Mouse (Mus musculus): Measurements from ENCODE around the gene Ripor3.

Ripor3 gene

GRCm38 (mm10) chr2:167987640-167988039 lies 22.8 kb downstream of the Ripor3 start:
- WGBS = 82% methylated on average over 12 of the region's 12 CpGs

- 26% methylated on average over 7 of the region's 7 CpGs for WGBS
Observed at GRCm38 (mm10) chr2:167986762-167987161, 23.7 kb downstream of the Ripor3 start.

GRCm38 (mm10) chr2:167984946-167985345 lies 25.5 kb downstream of the Ripor3 start:
- 58% methylated on average over 3 of the region's 3 CpGs for WGBS

GRCm38 (mm10) chr2:167984371-167984770 lies 26.0 kb downstream of the Ripor3 start:
- 81% methylated on average over 5 of the region's 5 CpGs for WGBS

DNA sequence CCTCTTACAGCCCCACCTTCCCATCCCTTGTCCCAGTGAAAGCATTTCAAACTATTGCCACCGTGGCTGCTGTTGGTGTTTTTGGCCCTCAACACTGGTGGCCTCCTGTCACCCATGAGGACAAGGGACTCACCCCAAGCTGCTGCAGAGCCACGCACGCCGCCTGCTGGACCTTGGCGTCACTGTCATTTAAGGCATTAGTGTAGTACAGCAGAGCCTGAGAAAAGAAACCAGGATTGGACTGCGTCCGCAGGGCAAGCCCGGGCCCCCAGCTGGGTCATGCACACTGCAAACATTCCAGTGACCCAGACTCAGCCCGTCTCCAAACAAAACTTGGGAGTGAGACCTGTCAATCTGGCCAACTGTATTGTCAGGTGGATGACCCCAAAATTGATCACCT lies 27.8 kb downstream of the Ripor3 start:
- 72% methylated on average over 9 of the region's 9 CpGs for whole genome bisulfite sequencing

DNA sequence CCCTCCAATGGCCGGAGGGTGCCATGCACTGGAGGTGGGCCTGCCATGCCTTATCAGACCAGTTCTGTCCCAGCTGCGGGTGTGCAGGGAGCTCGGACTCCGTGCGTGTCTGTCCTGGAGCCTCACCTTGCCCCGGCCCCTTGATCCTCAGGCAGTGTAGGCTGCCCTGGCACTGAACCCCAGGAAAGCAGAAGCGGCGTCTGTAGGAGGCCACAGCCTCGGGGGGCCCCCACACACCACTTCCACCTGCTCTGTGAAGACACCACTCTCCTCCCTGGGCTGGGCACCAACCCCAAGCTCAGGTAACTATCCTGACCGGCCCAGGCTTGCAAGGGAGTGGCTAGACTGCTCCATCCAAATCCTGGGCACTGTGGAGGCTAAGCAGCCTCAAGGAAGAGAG lies 30.0 kb downstream of the Ripor3 start:
- 83% methylated on average over 10 of the region's 10 CpGs for WGBS

DNA sequence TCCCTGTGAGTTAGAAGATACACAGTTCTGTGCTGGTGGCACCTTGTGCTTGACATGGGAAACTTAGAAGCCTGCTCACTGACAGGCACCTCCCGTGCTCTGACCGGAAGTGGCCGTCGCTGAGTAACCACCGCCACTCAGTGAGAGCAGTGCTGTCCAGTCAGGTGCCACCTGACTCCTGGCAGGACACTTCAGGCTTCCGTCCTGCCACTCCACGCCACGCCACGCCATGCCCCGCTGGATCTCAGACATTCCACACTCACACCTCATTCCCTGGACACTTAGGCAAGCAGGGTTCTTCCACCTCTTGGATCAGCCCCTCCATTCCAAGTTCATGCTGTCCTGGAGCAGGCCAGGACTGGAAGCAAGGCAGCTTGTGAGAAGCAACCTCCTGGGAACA lies 32.1 kb downstream of the Ripor3 start:
- 91% methylated on average over 10 of the region's 10 CpGs for WGBS

GRCm38 (mm10) chr2:167975746-167976145 lies 34.7 kb downstream of the Ripor3 start:
- WGBS = 76% methylated on average over 12 of the region's 12 CpGs

- WGBS = 21% methylated on average over 1 of the region's 1 CpGs
Observed at GRCm38 (mm10) chr2:167972809-167973208, 37.6 kb downstream of the Ripor3 start.

DNA sequence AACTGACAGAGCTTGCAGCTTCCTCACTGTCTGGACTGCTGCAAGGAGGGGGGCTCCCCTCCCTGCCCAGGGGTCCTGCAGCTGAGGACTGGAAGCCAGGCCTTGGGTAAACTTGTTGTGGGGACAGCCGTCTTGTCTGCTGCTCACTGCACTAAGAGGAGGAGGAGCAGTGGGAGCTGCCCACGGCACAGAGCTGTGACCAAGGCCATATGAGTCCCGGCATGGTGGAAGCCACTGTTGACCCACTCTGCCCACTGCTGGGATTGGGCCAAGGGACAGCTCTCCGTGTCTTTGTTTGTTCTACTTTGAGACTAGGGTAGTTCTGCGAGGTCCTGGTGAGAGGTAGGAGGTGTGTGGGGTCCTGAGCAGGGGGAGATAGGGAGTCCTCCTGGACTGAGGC lies 38.3 kb downstream of the Ripor3 start:
- WGBS = 58% methylated on average over 5 of the region's 5 CpGs

GRCm38 (mm10) chr2:167969851-167970541 lies 40.4 kb downstream of the Ripor3 start:
- WGBS = 56% methylated on average over 10 of the region's 10 CpGs

DNA sequence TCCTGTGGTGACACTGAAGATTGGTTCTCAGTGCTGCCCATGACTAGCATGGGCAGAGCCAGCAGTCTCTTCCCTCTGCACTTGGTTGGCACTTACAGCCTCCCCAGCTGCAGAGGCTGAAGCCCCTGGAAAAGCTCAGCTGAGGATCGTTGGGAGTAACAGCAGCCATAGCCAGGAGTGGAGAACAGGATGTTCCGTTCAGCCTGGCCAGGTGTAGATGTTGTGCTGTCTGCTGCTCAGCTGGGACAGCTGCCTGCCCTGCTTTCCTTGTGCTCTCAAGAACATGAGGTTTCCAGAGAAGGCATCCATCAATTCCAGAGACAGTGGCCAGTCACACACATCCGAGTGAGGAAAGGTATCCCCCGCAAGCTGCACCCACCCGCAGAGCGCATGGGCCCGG lies 41.9 kb downstream of the Ripor3 start:
- WGBS = 89% methylated on average over 7 of the region's 7 CpGs

- WGBS = 58% methylated on average over 3 of the region's 3 CpGs
Observed at GRCm38 (mm10) chr2:167965911-167966310, 44.5 kb downstream of the Ripor3 start.

DNA sequence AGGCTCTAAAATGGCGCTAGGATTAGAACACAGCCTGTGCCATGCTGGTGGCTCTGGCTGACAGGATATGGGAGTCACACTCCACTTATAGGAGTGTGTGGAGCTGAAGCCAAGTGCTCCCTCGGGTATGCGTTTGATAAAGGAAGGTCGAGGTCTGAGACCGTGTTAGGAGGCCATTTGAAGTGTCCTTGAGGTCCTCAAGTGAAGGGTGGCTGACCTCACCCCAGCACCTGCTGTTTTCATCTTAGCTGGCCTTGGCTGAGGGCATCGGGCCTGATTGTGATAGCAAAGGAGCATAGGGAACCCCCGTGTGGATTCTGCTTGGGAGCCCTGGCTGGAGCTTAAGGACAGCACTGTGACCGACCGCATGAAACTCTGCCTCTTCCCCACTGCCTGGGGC lies 46.1 kb downstream of the Ripor3 start:
- 91% methylated on average over 9 of the region's 9 CpGs for WGBS

GRCm38 (mm10) chr2:167963778-167964300 lies 46.6 kb downstream of the Ripor3 start:
- 87% methylated on average over 9 of the region's 9 CpGs for WGBS

- WGBS = 53% methylated on average over 4 of the region's 4 CpGs
Observed at GRCm38 (mm10) chr2:167963176-167963575, 47.2 kb downstream of the Ripor3 start.

GRCm38 (mm10) chr2:167962347-167962746 lies 48.1 kb downstream of the Ripor3 start:
- 84% methylated on average over 6 of the region's 6 CpGs for WGBS

DNA sequence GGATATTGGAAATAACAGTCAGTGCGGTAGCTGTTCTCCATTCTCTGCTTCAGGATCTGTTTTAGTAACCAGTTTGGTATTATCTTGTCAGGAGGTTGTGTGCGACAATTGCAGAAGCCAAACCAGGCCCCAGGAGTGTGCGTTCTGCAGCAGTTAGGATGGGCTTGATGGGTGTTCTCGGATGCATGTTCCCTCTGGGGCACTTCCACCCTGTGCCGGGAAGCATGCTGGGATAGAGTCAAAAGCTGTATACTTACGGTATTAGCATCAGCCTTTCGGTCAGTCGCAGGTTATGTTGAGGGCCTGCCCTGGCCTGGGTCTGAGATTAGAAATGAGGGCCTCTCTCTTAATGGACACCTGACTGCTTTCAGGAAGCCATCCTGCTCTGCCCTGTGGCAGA lies 49.8 kb downstream of the Ripor3 start:
- WGBS = 76% methylated on average over 8 of the region's 8 CpGs

GRCm38 (mm10) chr2:167959996-167960395 lies 50.4 kb downstream of the Ripor3 start:
- 78% methylated on average over 7 of the region's 7 CpGs for WGBS

- WGBS = 59% methylated on average over 4 of the region's 4 CpGs
Observed at GRCm38 (mm10) chr2:167959384-167959911, 51.0 kb downstream of the Ripor3 start.

DNA sequence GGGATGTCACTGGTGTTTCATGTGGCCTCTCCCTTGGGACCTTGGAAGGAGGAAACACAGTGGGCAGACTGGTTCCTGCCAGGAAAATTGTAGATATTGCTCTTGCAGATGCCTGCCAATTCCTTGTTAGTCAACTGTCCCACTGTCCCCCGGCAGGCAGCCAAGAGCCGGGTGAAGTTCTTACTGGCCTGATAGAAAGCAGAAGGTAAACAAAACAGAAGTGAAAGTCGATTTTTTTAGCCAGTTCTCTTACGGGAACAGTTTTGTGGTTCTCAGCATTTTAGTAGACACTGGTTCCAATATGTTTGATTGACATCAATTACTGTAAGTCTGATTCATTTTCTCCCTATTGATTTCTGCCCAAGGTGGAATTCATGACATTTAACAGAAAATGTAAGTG lies 51.6 kb downstream of the Ripor3 start:
- WGBS = 25% methylated on average over 4 of the region's 4 CpGs

GRCm38 (mm10) chr2:167958082-167958788 lies 52.2 kb downstream of the Ripor3 start:
- 32% methylated on average over 5 of the region's 5 CpGs for WGBS

GRCm38 (mm10) chr2:167957539-167957938 lies 52.9 kb downstream of the Ripor3 start:
- 89% methylated on average over 1 of the region's 1 CpGs for WGBS

Data from cerebral cortex, adult 2 months (tissue).